Mouse (Mus musculus) limb, embryonic 15.5 days (tissue): ENCODE data around the gene Sstr2. TPM values are rescaled to one million over a fixed set of nuclear protein-coding genes. Genes with fewer than 3 reads are reported as not detected.

Source experiments
- ATAC-seq: fragments of 200-750 bp; cut with Nextera tagmentation; 2 replicates; pipeline ENCODE4 v1.8.0; 2017; ENCODE audit warnings: low read depth, moderate TSS enrichment; ENCODE audit not compliant: insufficient number of reproducible peaks, low FRiP score, low TSS enrichment
- H3K27ac ChIP-seq: fragments of 300-500 bp; sonication (generic); 2 replicates; pipeline ENCODE4 v1.5.1; 2015; ENCODE audit warnings: moderate library complexity, mild to moderate bottlenecking, inconsistent platforms
- H3K27me3 ChIP-seq: fragments of 300-500 bp; sonication (generic); 2 replicates; pipeline ENCODE4 v1.6.1; 2015; ENCODE audit warnings: inconsistent platforms
- H3K36me3 ChIP-seq: fragments of 300-500 bp; sonication (generic); 2 replicates; pipeline ENCODE4 v1.6.1; 2015; ENCODE audit warnings: inconsistent platforms
- H3K4me1 ChIP-seq: fragments of 300-500 bp; sonication (generic); 2 replicates; pipeline ENCODE4 v1.6.1; 2015; ENCODE audit warnings: inconsistent platforms
- H3K4me2 ChIP-seq: fragments of 300-500 bp; sonication (generic); 2 replicates; pipeline ENCODE4 v1.6.1; 2015; ENCODE audit warnings: mild to moderate bottlenecking, inconsistent platforms
- H3K4me3 ChIP-seq: fragments of 300-500 bp; sonication (generic); 2 replicates; pipeline ENCODE4 v1.5.1; 2015; ENCODE audit warnings: mild to moderate bottlenecking, inconsistent platforms
- H3K9ac ChIP-seq: fragments of 300-500 bp; sonication (generic); 2 replicates; pipeline ENCODE4 v1.6.1; 2015; ENCODE audit warnings: inconsistent platforms
- H3K9me3 ChIP-seq: fragments of 300-500 bp; sonication (generic); 2 replicates; pipeline ENCODE4 v1.6.1; 2016; ENCODE audit warnings: inconsistent platforms
- WGBS: fragments of 180-500 bp; shearing (Covaris S2); methylation state at CpG from one replicate; pipeline ENCODE4 v1.1.7; 2015; 5-methylcytosine and 5-hydroxymethylcytosine counted together
- polyA plus RNA-seq: library from polyadenylated mRNA; unstranded; fragments of >200 nt; fragmentation: Nextera tagmentation; extraction: Ambion mirVana; gene quantifications from 2 replicates; pipeline ENCODE4 v1.2.1, GENCODE M21; 2015

The Sstr2 gene
- polyA plus RNA-seq, 1 experiment from 2014 or later, result 1.0 TPM

- Histone ChIP-seq H3K9me3 (no peaks in the 10 kb centered on the region), H3K4me1 (no peaks in the 10 kb centered on the region), H3K4me3 (no peak overlapping the region), H3K9ac (no peak overlapping the region), H3K36me3 (peaks cover 78% of the 10 kb centered on the region), H3K27ac (no peak overlapping the region), H3K27me3 (no peaks in the 10 kb centered on the region), H3K4me2 (no peak overlapping the region)
- ATAC-seq, result no peak
- WGBS, result 85% methylated on average over 11 of the region's 11 CpGs
Measured at GRCm38 (mm10) chr11:113660940-113661339, 41.8 kb downstream of the Sstr2 start.

DNA sequence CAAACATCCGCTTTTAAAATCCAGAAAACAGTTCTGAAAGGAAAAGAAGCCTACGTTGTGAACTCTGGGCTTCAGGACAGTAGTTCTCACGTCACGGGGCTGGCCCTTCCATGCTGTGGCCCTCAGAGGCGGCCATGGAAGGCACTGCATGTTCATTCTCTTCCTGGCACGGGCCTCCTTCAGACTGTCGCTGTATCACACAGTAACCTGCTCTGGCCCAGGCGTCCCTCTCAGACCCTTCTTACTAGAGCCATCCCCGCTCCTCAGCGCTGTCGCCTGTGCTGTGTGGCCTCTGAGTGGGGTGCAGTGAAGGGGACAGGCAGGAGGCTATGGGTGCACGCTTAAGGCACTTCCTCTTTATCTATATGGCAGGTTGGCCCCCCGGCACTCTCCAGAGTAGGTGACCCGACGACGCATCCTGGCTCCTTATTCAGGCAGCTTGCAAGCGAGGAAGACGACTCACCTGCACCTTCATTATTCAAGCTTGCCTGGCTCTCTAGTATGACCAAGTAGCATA, 42.8 kb downstream of the Sstr2 start:
- WGBS, result 91% methylated on average over 18 of the region's 18 CpGs
- H3K36me3 ChIP-seq, result peaks cover 69% of the 10 kb centered on the region

GRCm38 (mm10) chr11:113664279-113664678, 45.1 kb downstream of the Sstr2 start:
- Histone ChIP-seq H3K9ac (no peak overlapping the region), H3K9me3 (no peaks in the 10 kb centered on the region), H3K4me2 (no peak overlapping the region), H3K27me3 (no peaks in the 10 kb centered on the region), H3K27ac (no peak overlapping the region), H3K4me1 (peaks cover 7% of the 10 kb centered on the region; the same call in 1 of the 2 replicates), H3K36me3 (peaks cover 58% of the 10 kb centered on the region), H3K4me3 (no peak overlapping the region)
- WGBS, result 73% methylated on average over 2 of the region's 2 CpGs
- ATAC-seq, result no peak

More for the DNA sequence above, 42.8 kb downstream of the Sstr2 start:
- no peak overlapping the region for H3K9ac ChIP-seq
- no peaks in the 10 kb centered on the region for H3K4me1 ChIP-seq
- H3K4me2 ChIP-seq, result no peak overlapping the region
- no peak overlapping the region for H3K4me3 ChIP-seq
- no peak overlapping the region for H3K27ac ChIP-seq
- no peak for ATAC-seq
- H3K9me3 ChIP-seq, result no peaks in the 10 kb centered on the region
- no peaks in the 10 kb centered on the region for H3K27me3 ChIP-seq

DNA sequence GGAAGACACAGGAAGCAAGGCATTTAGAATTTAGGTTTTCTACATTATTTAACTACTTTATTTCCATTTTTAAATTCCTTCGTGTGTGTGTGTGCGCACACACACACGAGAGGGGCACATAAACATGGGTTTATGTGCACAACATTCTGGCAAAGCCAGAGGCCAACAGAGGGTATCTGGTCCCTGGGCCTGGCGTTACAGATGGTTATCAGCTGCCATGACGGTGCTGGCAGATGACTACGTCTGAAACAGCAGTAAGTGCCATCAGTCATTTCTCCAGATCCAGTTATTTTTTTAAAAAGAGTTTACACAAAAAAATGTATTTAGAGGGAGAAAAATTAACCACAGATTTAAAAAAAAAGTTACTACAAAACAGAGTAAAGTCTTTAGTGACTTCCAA, 47.1 kb downstream of the Sstr2 start:
- H3K36me3 ChIP-seq, result peaks cover 55% of the 10 kb centered on the region
- peaks cover 7% of the 10 kb centered on the region; the same call in 1 of the 2 replicates for H3K4me1 ChIP-seq
- H3K4me3 ChIP-seq, result no peak overlapping the region
- no peak for ATAC-seq
- H3K4me2 ChIP-seq, result no peak overlapping the region
- no peak overlapping the region for H3K9ac ChIP-seq
- no peaks in the 10 kb centered on the region for H3K27me3 ChIP-seq
- H3K9me3 ChIP-seq, result no peaks in the 10 kb centered on the region
- 74% methylated on average over 6 of the region's 6 CpGs for WGBS
- H3K27ac ChIP-seq, result no peak overlapping the region

GRCm38 (mm10) chr11:113666648-113667047, 47.5 kb downstream of the Sstr2 start:
- WGBS, result 47% methylated on average over 10 of the region's 10 CpGs
- H3K9me3 ChIP-seq, result no peaks in the 10 kb centered on the region
- H3K36me3 ChIP-seq, result peaks cover 55% of the 10 kb centered on the region
- H3K27me3 ChIP-seq, result no peaks in the 10 kb centered on the region
- no peak overlapping the region for H3K9ac ChIP-seq
- H3K4me2 ChIP-seq, result no peak overlapping the region
- no peak overlapping the region for H3K4me3 ChIP-seq
- H3K27ac ChIP-seq, result no peak overlapping the region
- peaks cover 7% of the 10 kb centered on the region; the same call in 1 of the 2 replicates for H3K4me1 ChIP-seq
- no peak for ATAC-seq

DNA sequence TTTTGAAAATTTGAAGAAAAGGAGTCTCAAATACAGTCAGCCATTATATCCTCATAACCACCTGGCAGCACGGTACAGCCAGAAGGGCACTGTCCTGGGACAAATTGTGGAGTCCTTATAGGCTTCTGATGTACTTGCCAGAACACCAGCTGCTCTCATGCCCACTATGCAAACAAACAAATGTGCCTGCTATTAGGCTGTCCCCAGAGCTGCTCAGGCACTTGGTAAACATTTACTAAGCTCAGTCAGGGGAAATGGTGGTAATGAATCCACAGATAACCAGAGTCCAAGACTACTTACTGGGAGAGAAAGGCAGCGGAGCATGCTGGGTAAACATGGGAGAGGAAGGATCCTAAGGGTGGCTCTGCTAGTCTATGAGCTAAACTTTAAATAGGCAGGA, 48.0 kb downstream of the Sstr2 start:
- H3K4me3 ChIP-seq, result no peak overlapping the region
- no peak overlapping the region for H3K27ac ChIP-seq
- peaks cover 7% of the 10 kb centered on the region; the same call in 1 of the 2 replicates for H3K4me1 ChIP-seq
- no peaks in the 10 kb centered on the region for H3K27me3 ChIP-seq
- ATAC-seq, result no peak
- H3K4me2 ChIP-seq, result no peak overlapping the region
- 56% methylated on average over 2 of the region's 2 CpGs for WGBS
- no peak overlapping the region for H3K9ac ChIP-seq
- no peaks in the 10 kb centered on the region for H3K9me3 ChIP-seq
- H3K36me3 ChIP-seq, result peaks cover 54% of the 10 kb centered on the region

GRCm38 (mm10) chr11:113667704-113668103, 48.6 kb downstream of the Sstr2 start:
- Histone ChIP-seq H3K4me3 (no peak overlapping the region), H3K27ac (no peak overlapping the region), H3K36me3 (peaks cover 49% of the 10 kb centered on the region), H3K4me1 (peaks cover 7% of the 10 kb centered on the region; the same call in 1 of the 2 replicates), H3K9me3 (no peaks in the 10 kb centered on the region), H3K27me3 (no peaks in the 10 kb centered on the region), H3K4me2 (no peak overlapping the region), H3K9ac (no peak overlapping the region)
- ATAC-seq, result no peak
- 72% methylated on average over 4 of the region's 4 CpGs for WGBS

DNA sequence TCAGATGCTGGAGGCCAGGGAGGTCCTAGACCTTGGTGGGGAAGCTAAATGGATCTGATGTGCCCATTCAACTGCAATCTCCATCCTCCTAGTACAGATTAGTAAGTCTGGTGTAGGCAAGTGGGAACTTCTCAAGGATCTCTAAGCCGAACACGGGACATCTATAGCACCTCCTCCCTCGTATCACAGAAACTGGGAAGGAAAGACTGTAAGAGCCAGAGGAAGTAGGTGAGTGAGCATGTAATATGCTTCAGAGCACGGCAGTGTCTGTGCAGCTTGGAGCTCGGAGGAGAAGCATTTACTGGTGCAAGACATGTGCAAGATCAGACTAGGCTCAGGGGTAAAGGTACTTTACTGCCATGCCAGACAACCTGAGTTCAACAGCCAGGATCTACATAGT, 49.7 kb downstream of the Sstr2 start:
- Histone ChIP-seq H3K4me1 (peaks cover 7% of the 10 kb centered on the region; the same call in 1 of the 2 replicates), H3K9me3 (no peaks in the 10 kb centered on the region), H3K36me3 (peaks cover 49% of the 10 kb centered on the region), H3K9ac (no peak overlapping the region), H3K27me3 (no peaks in the 10 kb centered on the region), H3K27ac (0 out of 2 replicates have a peak overlapping the region, but pooled peaks have one; percentile 6), H3K4me3 (no peak overlapping the region), H3K4me2 (no peak overlapping the region)
- ATAC-seq, result no peak
- WGBS, result 87% methylated on average over 5 of the region's 5 CpGs

DNA sequence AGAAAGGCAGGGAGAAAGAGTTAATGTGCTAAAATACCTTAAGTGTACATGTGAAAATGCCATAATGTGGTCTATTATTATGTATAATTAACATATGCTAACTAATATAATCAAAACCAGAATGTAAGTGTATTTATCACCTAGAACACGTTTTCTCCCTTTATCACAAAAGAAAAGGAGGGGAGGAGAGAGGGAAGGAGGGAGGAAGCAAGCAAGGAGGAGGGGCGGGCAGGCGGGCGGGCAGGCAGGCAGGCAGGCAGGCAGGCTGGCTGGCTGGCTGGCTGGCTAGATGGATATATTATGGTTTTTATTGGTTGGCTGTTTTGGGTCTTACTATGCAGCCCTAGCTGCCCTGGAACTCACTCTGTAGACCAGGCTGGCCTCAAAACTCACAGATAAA, 50.6 kb downstream of the Sstr2 start:
- H3K4me3 ChIP-seq, result no peak overlapping the region
- H3K36me3 ChIP-seq, result peaks cover 50% of the 10 kb centered on the region
- no peak for ATAC-seq
- WGBS, result 58% methylated on average over 4 of the region's 4 CpGs
- H3K9ac ChIP-seq, result no peak overlapping the region
- no peaks in the 10 kb centered on the region for H3K9me3 ChIP-seq
- H3K27ac ChIP-seq, result no peak overlapping the region
- peaks cover 7% of the 10 kb centered on the region; the same call in 1 of the 2 replicates for H3K4me1 ChIP-seq
- H3K27me3 ChIP-seq, result no peaks in the 10 kb centered on the region
- H3K4me2 ChIP-seq, result no peak overlapping the region

- H3K36me3 ChIP-seq, result peaks cover 64% of the 10 kb centered on the region
- H3K27ac ChIP-seq, result no peak overlapping the region; the same call in 1 of the 2 replicates
- no peak for ATAC-seq
- no peak overlapping the region for H3K4me2 ChIP-seq
- no peaks in the 10 kb centered on the region for H3K27me3 ChIP-seq
- H3K4me1 ChIP-seq, result peaks cover 17% of the 10 kb centered on the region; the same call in 1 of the 2 replicates
- H3K9me3 ChIP-seq, result no peaks in the 10 kb centered on the region
- no peak overlapping the region for H3K9ac ChIP-seq
- no peak overlapping the region for H3K4me3 ChIP-seq
- WGBS, result 88% methylated on average over 4 of the region's 4 CpGs
Measured at GRCm38 (mm10) chr11:113673614-113674013, 54.5 kb downstream of the Sstr2 start.

GRCm38 (mm10) chr11:113674595-113674994, 55.5 kb downstream of the Sstr2 start:
- no peak overlapping the region for H3K27ac ChIP-seq
- no peaks in the 10 kb centered on the region for H3K27me3 ChIP-seq
- no peak overlapping the region for H3K4me2 ChIP-seq
- no peaks in the 10 kb centered on the region for H3K9me3 ChIP-seq
- H3K36me3 ChIP-seq, result peaks cover 56% of the 10 kb centered on the region
- 82% methylated on average over 5 of the region's 5 CpGs for WGBS
- no peak overlapping the region for H3K4me3 ChIP-seq
- H3K4me1 ChIP-seq, result peaks cover 18% of the 10 kb centered on the region; the same call in 1 of the 2 replicates
- no peak for ATAC-seq
- no peak overlapping the region for H3K9ac ChIP-seq
